Mouse (Mus musculus): ENCODE data around the gene Igf2. TPM values are rescaled to one million over a fixed set of nuclear protein-coding genes. Genes with fewer than 3 reads are reported as not detected.

The Igf2 gene
- total and polyA plus RNA-seq, 3 experiments, result not detected

DNA sequence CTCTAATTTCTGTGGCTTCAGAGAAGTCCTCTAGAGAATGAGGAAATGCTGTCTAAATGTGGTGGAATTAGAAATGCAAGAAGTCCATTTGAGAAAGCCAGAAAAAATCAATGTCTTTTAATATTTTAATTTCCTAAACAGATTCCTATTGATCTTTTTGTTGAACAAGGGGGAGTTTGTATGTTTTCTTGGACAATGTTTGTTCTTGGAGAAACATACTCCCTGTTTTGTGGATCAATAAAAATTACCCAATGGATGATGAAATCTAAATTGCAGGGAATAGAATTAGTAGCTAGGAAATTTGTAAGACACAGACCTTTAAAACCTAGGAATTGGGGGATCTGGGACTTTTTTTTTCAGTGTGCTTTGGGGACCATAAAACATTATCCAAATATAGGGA is 4.8 kb downstream of the Igf2 start:
- no peaks in the 10 kb centered on the region for H3K79me2 ChIP-seq (replicated peaks; ENCODE audit: control insufficient read depth, extremely low read depth, insufficient read depth, poor library complexity, severe bottlenecking)
- no peak overlapping the region for H3K4me3 ChIP-seq (replicated peaks in 1 of 3; ENCODE audit: low read depth in 2 of 3, low read length in 2 of 3, poor library complexity in 1 of 3)
- dilution Hi-C loops (cut with MboI; ENCODE audit: extremely low pct_ligation_motif_present, extremely low pct_unique_long_range_greater_than_20kb, low sequenced_read_pairs) (no loop called here), in situ Hi-C loops (cut with MboI; ENCODE audit: low pct_ligation_motif_present, low pct_unique_long_range_greater_than_20kb, low sequenced_read_pairs) (no loop called here)
- TF ChIP-seq BHLHE40 (IDR thresholded peaks at IDR 0.05; ENCODE audit: low read depth, low read length) (no peak), SMC3 (IDR thresholded peaks at IDR 0.05; ENCODE audit: low read depth, low read length) (no peak), USF2 (conservative IDR thresholded peaks at IDR 0.05; ENCODE audit: low read depth, low read length) (no peak), HCFC1 (IDR thresholded peaks at IDR 0.05; ENCODE audit: low read depth, low read length) (no peak), UBTF (IDR thresholded peaks at IDR 0.05; ENCODE audit: low read depth, low read length) (no peak), USF1 (IDR thresholded peaks at IDR 0.05; ENCODE audit: low read depth, low read length) (no peak), ZNF384 (IDR thresholded peaks at IDR 0.05; ENCODE audit: low read depth, low read length) (no peak), JUND (conservative IDR thresholded peaks at IDR 0.05; ENCODE audit: low read depth, low read length) (no peak), E2F4 (IDR thresholded peaks at IDR 0.05; ENCODE audit: insufficient replicate concordance, low read depth, low read length) (no peak), CHD2 (IDR thresholded peaks at IDR 0.05; ENCODE audit: low read length) (no peak)
- no peak overlapping the region for H3K9ac ChIP-seq (ENCODE audit: insufficient read depth, low read depth)
- H3K36me3 ChIP-seq (replicated peaks in 1 of 2; ENCODE audit: control insufficient read depth in 1 of 2, insufficient read depth in 1 of 2, low read length in 1 of 2), result no peaks in the 10 kb centered on the region
- H3K27me3 ChIP-seq (replicated peaks), result peaks cover 62% of the 10 kb centered on the region
- peaks cover 27% of the 10 kb centered on the region for H3K9me3 ChIP-seq (replicated peaks; ENCODE audit: low read length)
- no peak overlapping the region for H3K27ac ChIP-seq (ENCODE audit: insufficient read depth, low read depth)
- no peak overlapping the region for H3K4me2 ChIP-seq (ENCODE audit: insufficient read depth, low read depth, poor library complexity, severe bottlenecking)
- H3K4me1 ChIP-seq (ENCODE audit: control insufficient read depth in 1 of 2, insufficient read depth in 2 of 2), result no peaks in the 10 kb centered on the region
- DNase-seq (ENCODE audit: extremely low read depth), result no peak

DNA sequence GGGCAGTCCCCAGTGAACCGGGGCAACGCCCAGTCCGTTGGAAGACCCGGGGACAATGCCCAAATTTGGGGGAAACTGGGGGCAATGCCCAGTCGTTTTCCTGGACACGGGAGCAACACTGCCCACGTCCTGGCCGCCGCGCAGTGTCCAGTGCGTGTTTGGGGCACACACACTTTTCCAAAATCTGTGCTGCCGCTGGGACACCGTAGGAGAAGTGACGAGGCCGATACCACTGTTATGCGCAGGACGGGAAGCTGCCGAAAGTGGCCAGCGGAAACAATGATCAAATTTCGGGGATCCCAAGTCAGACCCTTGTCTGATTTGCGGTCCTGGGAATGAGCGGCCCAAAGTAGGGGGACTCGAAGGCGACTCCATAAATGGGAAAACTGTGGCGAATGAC is 5.6 kb downstream of the Igf2 start:
- no peaks in the 10 kb centered on the region for H3K36me3 ChIP-seq (replicated peaks in 1 of 2; ENCODE audit: control insufficient read depth in 1 of 2, insufficient read depth in 1 of 2, low read length in 1 of 2)
- no peak overlapping the region for H3K9ac ChIP-seq (ENCODE audit: insufficient read depth, low read depth)
- H3K9me3 ChIP-seq (replicated peaks; ENCODE audit: low read length), result peaks cover 27% of the 10 kb centered on the region
- H3K27me3 ChIP-seq (replicated peaks), result peaks cover 60% of the 10 kb centered on the region
- dilution Hi-C loops (cut with MboI; ENCODE audit: extremely low pct_ligation_motif_present, extremely low pct_unique_long_range_greater_than_20kb, low sequenced_read_pairs), result no loop called here
- no peak overlapping the region for H3K27ac ChIP-seq (ENCODE audit: insufficient read depth, low read depth)
- no peaks in the 10 kb centered on the region for H3K4me1 ChIP-seq (ENCODE audit: control insufficient read depth in 1 of 2, insufficient read depth in 2 of 2)
- no peak overlapping the region for H3K4me2 ChIP-seq (ENCODE audit: insufficient read depth, low read depth, poor library complexity, severe bottlenecking)
- no peak overlapping the region for H3K4me3 ChIP-seq (replicated peaks in 1 of 3; ENCODE audit: low read depth in 2 of 3, low read length in 2 of 3, poor library complexity in 1 of 3)
- no peak for TF ChIP-seq TBP (conservative IDR thresholded peaks at IDR 0.05; ENCODE audit: low read depth, low read length)
- in situ Hi-C loops (cut with MboI; ENCODE audit: low pct_ligation_motif_present, low pct_unique_long_range_greater_than_20kb, low sequenced_read_pairs), result no loop called here
- DNase-seq (ENCODE audit: extremely low read depth), result no peak
- no peaks in the 10 kb centered on the region for H3K79me2 ChIP-seq (replicated peaks; ENCODE audit: control insufficient read depth, extremely low read depth, insufficient read depth, poor library complexity, severe bottlenecking)

DNA sequence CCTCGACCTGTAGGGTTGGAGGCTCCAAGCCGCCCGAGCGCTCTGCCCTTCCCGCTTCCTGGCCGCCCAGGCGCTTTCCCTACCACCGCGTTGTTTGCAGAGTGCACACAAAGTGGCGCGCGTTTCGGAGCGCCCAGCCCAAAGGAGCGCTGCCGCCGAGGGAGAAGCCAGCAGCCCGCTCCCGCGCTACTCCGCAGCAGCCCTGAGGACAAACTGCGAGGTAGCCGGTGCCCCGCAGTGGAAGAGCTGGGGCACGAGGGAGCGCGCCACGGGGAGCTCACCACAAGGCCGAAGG is 6.0 kb downstream of the Igf2 start:
- dilution Hi-C loops (cut with MboI; ENCODE audit: extremely low pct_ligation_motif_present, extremely low pct_unique_long_range_greater_than_20kb, low sequenced_read_pairs), result no loop called here
- no peak for TF ChIP-seq CHD2 (IDR thresholded peaks at IDR 0.05; ENCODE audit: low read length)
- no peak for DNase-seq (ENCODE audit: extremely low read depth)
- Histone ChIP-seq H3K36me3 (replicated peaks in 1 of 2; ENCODE audit: control insufficient read depth in 1 of 2, insufficient read depth in 1 of 2, low read length in 1 of 2) (no peaks in the 10 kb centered on the region), H3K79me2 (replicated peaks; ENCODE audit: control insufficient read depth, extremely low read depth, insufficient read depth, poor library complexity, severe bottlenecking) (no peaks in the 10 kb centered on the region), H3K9ac (ENCODE audit: insufficient read depth, low read depth) (no peak overlapping the region), H3K4me1 (ENCODE audit: control insufficient read depth in 1 of 2, insufficient read depth in 2 of 2) (no peaks in the 10 kb centered on the region), H3K27ac (ENCODE audit: insufficient read depth, low read depth) (no peak overlapping the region), H3K9me3 (replicated peaks; ENCODE audit: low read length) (peaks cover 27% of the 10 kb centered on the region), H3K4me2 (ENCODE audit: insufficient read depth, low read depth, poor library complexity, severe bottlenecking) (no peak overlapping the region), H3K4me3 (replicated peaks in 1 of 3; ENCODE audit: low read depth in 2 of 3, low read length in 2 of 3, poor library complexity in 1 of 3) (no peak overlapping the region), H3K27me3 (replicated peaks) (peaks cover 59% of the 10 kb centered on the region)
- in situ Hi-C loops (cut with MboI; ENCODE audit: low pct_ligation_motif_present, low pct_unique_long_range_greater_than_20kb, low sequenced_read_pairs), result no loop called here

Data from CH12.LX (cell line).